Mouse (Mus musculus) midbrain, embryonic 10.5 days (tissue): ENCODE results near the gene Exoc3l2. TPM values are rescaled to one million over a fixed set of nuclear protein-coding genes. Genes with fewer than 3 reads are reported as not detected.
A peak's percentile ranks its signal among the peaks of the same experiment; 100 is the strongest.
"Not testable (repeated sequence)": the region's sequence is repeated elsewhere in the genome, so short reads cannot be mapped to it uniquely, and the experiment has no call there.

Experiments
- DNase-seq: peaks from one replicate; pipeline ENCODE4 v3.0.0-alpha.2; 2017; ENCODE audit warnings: low spot score
- H3K27ac ChIP-seq: fragments of 300-500 bp; sonication (generic); replicated peaks from 2 replicates; pipeline ENCODE4 v1.5.1; 2016; ENCODE audit warnings: mild to moderate bottlenecking
- H3K27me3 ChIP-seq: fragments of 300-500 bp; sonication (generic); 2 replicates; pipeline ENCODE4 v1.6.1; 2016; ENCODE audit warnings: low read depth, mild to moderate bottlenecking; ENCODE audit not compliant: poor library complexity, severe bottlenecking
- H3K36me3 ChIP-seq: fragments of 300-500 bp; sonication (generic); 2 replicates; pipeline ENCODE4 v1.6.1; 2016; ENCODE audit warnings: mild to moderate bottlenecking, moderate library complexity
- H3K4me1 ChIP-seq: fragments of 300-500 bp; sonication (generic); 2 replicates; pipeline ENCODE4 v1.6.1; 2016
- H3K4me3 ChIP-seq: fragments of 300-500 bp; sonication (generic); 2 replicates; pipeline ENCODE4 v1.5.1; 2016; ENCODE audit warnings: mild to moderate bottlenecking, moderate library complexity
- H3K9me3 ChIP-seq: fragments of 300-500 bp; sonication (generic); replicated peaks from 2 replicates; pipeline ENCODE4 v1.6.1; 2016; ENCODE audit warnings: mild to moderate bottlenecking
- WGBS: fragments of 180-500 bp; shearing (Covaris S2); methylation state at CpG from one replicate; pipeline ENCODE4 v1.1.7; 2016; 5-methylcytosine and 5-hydroxymethylcytosine counted together
- polyA plus RNA-seq: library from polyadenylated mRNA; unstranded; fragments of >200 nt; fragmentation: Nextera tagmentation; extraction: Ambion mirVana; gene quantifications from 2 replicates; pipeline ENCODE4 v1.2.1, GENCODE M21; 2016

Exoc3l2 gene
- polyA plus RNA-seq, 1 experiment from 2014 or later, result 0.81 TPM

GRCm38 (mm10) chr7:19500420-19501363 is 37.6 kb downstream of the Exoc3l2 start:
- no peaks in the 10 kb centered on the region for H3K36me3 ChIP-seq
- 77% methylated on average over 12 of the region's 12 CpGs for WGBS
- H3K27ac ChIP-seq, result no peak overlapping the region
- peaks cover 12% of the 10 kb centered on the region for H3K4me1 ChIP-seq
- no peaks in the 10 kb centered on the region for H3K27me3 ChIP-seq
- no peak for DNase-seq
- no peak overlapping the region for H3K4me3 ChIP-seq
- H3K9me3 ChIP-seq, result no peaks in the 10 kb centered on the region

GRCm38 (mm10) chr7:19501658-19502057 is 38.5 kb downstream of the Exoc3l2 start:
- peaks cover 11% of the 10 kb centered on the region for H3K4me1 ChIP-seq
- WGBS, result 81% methylated on average over 4 of the region's 4 CpGs
- no peak overlapping the region for H3K27ac ChIP-seq
- H3K36me3 ChIP-seq, result no peaks in the 10 kb centered on the region
- H3K9me3 ChIP-seq, result no peaks in the 10 kb centered on the region
- no peak for DNase-seq
- H3K27me3 ChIP-seq, result no peaks in the 10 kb centered on the region
- H3K4me3 ChIP-seq, result no peak overlapping the region

DNA sequence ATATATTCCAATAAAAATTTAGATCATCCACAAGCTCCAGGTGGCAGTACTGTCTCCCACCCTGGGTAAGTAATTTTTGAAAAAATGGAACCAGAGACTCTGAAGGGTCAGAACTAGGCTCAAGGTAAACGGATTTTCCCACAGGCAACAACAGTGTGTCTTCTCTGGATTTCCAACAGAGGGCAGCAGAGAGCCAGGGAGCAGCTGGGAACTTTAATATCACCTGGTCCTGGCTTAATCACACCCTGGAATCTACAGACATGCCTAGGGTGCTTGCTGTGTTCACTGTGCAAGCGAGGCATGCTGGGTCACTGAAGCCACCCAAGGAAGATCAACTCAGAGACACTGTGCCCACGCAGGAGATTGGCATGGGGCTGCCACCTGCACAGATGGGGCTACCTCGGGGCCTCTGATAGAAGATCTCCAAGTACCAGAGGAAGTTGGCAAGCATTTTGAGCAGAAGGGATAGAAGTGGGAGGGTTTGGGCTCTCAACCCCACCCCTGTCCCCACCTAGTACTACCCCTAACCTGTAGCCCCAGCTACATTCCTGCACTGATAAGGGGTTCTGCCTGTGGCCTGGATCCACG is 40.4 kb downstream of the Exoc3l2 start:
- H3K9me3 ChIP-seq, result no peaks in the 10 kb centered on the region
- H3K27me3 ChIP-seq, result no peaks in the 10 kb centered on the region
- no peaks in the 10 kb centered on the region for H3K36me3 ChIP-seq
- peaks cover 24% of the 10 kb centered on the region for H3K4me1 ChIP-seq
- no peak overlapping the region for H3K4me3 ChIP-seq
- 40% methylated on average over 5 of the region's 5 CpGs for WGBS
- peak; percentile 45 for DNase-seq
- no peak overlapping the region for H3K27ac ChIP-seq

DNA sequence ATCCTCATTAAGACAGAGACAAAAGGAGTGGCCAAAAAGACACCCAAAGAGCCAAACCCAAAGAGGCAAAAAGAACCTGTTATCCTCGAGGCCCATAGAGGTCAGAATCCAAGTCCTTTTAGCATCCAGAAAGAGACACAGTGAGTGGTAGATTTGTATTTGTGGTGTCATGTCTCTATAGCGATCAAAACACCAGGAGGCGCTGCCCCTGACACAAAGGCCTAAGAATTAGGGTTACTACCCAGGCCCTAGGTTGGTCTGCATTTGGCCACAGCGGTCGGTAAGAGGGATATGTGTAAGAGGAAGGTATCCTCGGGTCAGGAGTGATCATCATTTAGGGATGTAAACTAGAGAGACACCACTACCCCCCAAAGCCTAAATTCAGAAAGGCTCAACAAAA is 43.2 kb downstream of the Exoc3l2 start:
- no peak for DNase-seq

GRCm38 (mm10) chr7:19506969-19507611 is 44.0 kb downstream of the Exoc3l2 start:
- Histone ChIP-seq H3K9me3 (no peaks in the 10 kb centered on the region), H3K4me3 (peak overlapping the region; percentile 87), H3K27ac (peak overlapping the region; percentile 95), H3K36me3 (peaks cover 6% of the 10 kb centered on the region; the same call in 1 of the 2 replicates), H3K27me3 (no peaks in the 10 kb centered on the region), H3K4me1 (peaks cover 39% of the 10 kb centered on the region)
- WGBS, result 1% methylated on average over 71 of the region's 71 CpGs
- DNase-seq, result peak; percentile 80

More for the DNA sequence above, 43.2 kb downstream of the Exoc3l2 start:
- Histone ChIP-seq H3K27ac (no peak overlapping the region), H3K27me3 (no peaks in the 10 kb centered on the region), H3K36me3 (peaks cover 5% of the 10 kb centered on the region; the same call in 1 of the 2 replicates), H3K4me1 (peaks cover 37% of the 10 kb centered on the region), H3K9me3 (no peaks in the 10 kb centered on the region), H3K4me3 (peak overlapping the region; percentile 87)
- WGBS, result 23% methylated on average over 6 of the region's 6 CpGs

GRCm38 (mm10) chr7:19507612-19507981 is 44.5 kb downstream of the Exoc3l2 start:
- 5% methylated on average over 18 of the region's 18 CpGs for WGBS
- Histone ChIP-seq H3K36me3 (peaks cover 6% of the 10 kb centered on the region; the same call in 1 of the 2 replicates), H3K4me3 (peak overlapping the region; percentile 87), H3K27me3 (no peaks in the 10 kb centered on the region), H3K4me1 (peaks cover 39% of the 10 kb centered on the region), H3K27ac (peak overlapping the region; percentile 95), H3K9me3 (no peaks in the 10 kb centered on the region)
- no peak for DNase-seq

DNA sequence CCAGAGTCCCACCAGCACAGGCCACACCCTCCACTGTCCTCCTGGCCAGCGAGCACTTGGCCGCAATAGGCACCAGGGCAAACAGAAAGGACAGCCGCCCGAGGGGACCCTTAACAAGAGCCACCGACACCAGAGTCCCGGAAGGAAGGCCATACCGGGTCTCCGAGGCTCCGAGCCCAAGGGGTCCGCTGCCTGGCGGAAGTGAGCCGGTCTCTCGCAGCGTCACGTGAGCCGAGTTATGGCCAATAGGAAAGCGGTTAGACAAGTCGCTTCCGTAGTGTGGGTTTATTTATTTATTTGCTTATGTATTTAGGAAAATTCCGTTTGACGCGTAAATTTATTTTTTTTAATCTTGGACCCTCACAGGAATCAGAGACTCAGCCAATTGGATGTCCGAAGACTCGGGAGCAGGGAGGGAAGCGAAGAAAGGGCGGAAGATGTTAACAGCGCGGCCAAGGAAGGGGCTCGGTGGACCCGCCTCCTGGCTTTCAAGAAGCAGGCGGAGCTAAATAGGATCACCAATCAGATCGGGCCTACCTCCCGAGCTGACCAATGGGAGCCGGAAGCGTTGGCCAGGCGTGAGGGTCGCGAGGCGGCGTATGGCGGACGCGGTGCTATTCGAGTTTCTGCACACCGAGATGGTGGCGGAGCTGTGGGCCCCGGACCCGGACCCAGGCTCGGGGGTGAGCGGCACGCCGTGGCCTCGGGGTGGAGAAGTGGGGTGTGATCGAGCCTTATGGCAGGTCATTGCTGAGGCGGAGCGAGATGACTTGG is 45.2 kb downstream of the Exoc3l2 start, which contains the start of the genes Bloc1s3 and Trappc6a:
Gene Bloc1s3 (minus strand): TSS at position 218 of the 774 bp plus-strand sequence.
Gene Trappc6a (plus strand): TSS at position 246 of the 774 bp plus-strand sequence.
- Histone ChIP-seq H3K27ac (peak within 1 kb of the TSS; percentile 95), H3K9me3 (no peaks in the 10 kb centered on the region), H3K27me3 (no peaks in the 10 kb centered on the region), H3K36me3 (peaks cover 6% of the 10 kb centered on the region; the same call in 1 of the 2 replicates), H3K4me3 (peak within 1 kb of the TSS; percentile 87), H3K4me1 (peaks cover 39% of the 10 kb centered on the region)
- WGBS, result under 1% methylated on average over 56 of the region's 56 CpGs
- DNase-seq, result peak; percentile 94

DNA sequence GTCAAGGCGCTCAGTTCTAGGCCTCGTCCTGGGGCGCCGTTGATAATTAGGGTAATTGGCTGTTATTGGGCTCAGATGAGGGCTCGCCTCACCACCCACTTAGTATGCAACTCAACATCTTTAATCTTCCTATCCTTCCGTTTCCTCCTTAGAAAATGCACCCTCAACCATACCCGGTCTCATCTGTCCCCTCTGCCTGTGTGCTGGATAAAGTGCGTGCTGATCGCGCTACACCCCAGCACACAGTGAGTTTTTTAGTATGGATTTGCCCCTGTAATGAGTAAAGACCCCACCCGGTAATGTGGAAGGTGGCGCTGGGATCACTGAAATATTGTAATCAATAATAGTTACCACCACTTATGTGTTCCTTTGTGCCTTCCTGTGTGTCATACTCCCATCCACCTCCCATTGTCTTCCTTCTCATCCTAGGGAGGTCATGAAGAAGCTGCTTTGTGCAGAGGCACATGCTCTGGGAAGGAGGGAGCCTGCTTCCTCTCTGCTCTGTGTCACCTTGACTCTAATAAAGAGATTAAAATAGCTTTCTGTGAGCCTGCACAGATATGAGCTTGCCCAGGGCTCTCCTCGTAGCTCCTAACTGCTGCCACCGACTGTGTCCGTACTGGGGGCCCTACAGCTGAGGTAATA is 45.9 kb downstream of the Exoc3l2 start:
- Histone ChIP-seq H3K36me3 (peaks cover 6% of the 10 kb centered on the region; the same call in 1 of the 2 replicates), H3K9me3 (no peaks in the 10 kb centered on the region), H3K27me3 (no peaks in the 10 kb centered on the region), H3K4me3 (peak overlapping the region; percentile 87), H3K4me1 (peaks cover 42% of the 10 kb centered on the region), H3K27ac (peak overlapping the region; percentile 95)
- no peak for DNase-seq
- WGBS, result 14% methylated on average over 15 of the region's 15 CpGs

GRCm38 (mm10) chr7:19509786-19510185 is 46.7 kb downstream of the Exoc3l2 start:
- DNase-seq, result no peak
- Histone ChIP-seq H3K27ac (peak overlapping the region; percentile 95), H3K9me3 (no peaks in the 10 kb centered on the region), H3K4me1 (peaks cover 38% of the 10 kb centered on the region), H3K27me3 (0 out of 2 replicates have a peak, but pooled peaks cover under 1% of the 10 kb centered on the region), H3K36me3 (peaks cover 6% of the 10 kb centered on the region; the same call in 1 of the 2 replicates), H3K4me3 (peak overlapping the region; percentile 87)
- 97% methylated on average over 7 of the region's 7 CpGs for WGBS

- Histone ChIP-seq H3K4me1 (peaks cover 30% of the 10 kb centered on the region), H3K27me3 (peaks cover 22% of the 10 kb centered on the region)
- DNase-seq, H3K27ac ChIP-seq, H3K36me3 ChIP-seq, H3K4me3 ChIP-seq, H3K9me3 ChIP-seq: not testable (repeated sequence)
- 91% methylated on average over 6 of the region's 7 CpGs for WGBS
These were observed 48.8 kb downstream of the Exoc3l2 start for GRCm38 (mm10) chr7:19511934-19512333.

DNA sequence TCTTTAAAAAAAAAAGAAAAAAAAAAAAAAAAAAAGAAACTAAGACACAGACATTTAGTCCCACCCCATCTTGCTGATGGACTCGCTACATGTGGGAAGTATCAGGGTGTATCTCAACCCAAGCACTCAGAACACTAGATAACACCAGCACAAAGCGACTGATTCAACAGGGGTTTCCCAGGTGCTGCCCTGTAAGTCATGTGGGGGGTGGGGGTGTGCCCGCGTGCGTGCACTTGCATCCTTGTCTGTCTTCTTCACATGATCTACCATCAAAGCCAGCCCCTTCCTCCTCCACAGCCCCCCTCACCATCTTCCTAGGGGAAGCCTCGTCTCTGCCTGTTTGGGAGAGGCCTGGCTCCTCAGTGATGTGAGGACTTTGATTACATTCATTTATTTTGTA is 49.2 kb downstream of the Exoc3l2 start:
- Histone ChIP-seq H3K9me3 (no peaks in the 10 kb centered on the region), H3K4me1 (peaks cover 28% of the 10 kb centered on the region), H3K27ac (no peak overlapping the region), H3K36me3 (peaks cover 6% of the 10 kb centered on the region; the same call in 1 of the 2 replicates), H3K4me3 (no peak overlapping the region), H3K27me3 (peaks cover 26% of the 10 kb centered on the region)
- 78% methylated on average over 6 of the region's 6 CpGs for WGBS
- no peak for DNase-seq
